Mouse (Mus musculus): ENCODE measurements at regions not wholly inside any gene's neighbourhood (a gene's known extent, or its start where the extent isn't known, plus 50 kb on each side); places are given as distances from the start of the nearest gene placed in this dataset.

GRCm38 (mm10) chr6:100945796-100946195 is 112.4 kb downstream of the Ppp4r2 start:
- TF ChIP-seq EP300 (optimal IDR thresholded peaks at IDR 0.05), result no peak
- TF ChIP-seq CTCF (IDR thresholded peaks at IDR 0.05; ENCODE audit: low read depth), result no peak
- Histone ChIP-seq H3K4me2 (replicated peaks; ENCODE audit: low read depth) (no peak overlapping the region), H3K27me3 (ENCODE audit: control insufficient read depth, insufficient read depth, low read length) (no peaks in the 10 kb centered on the region), H3K36me3 (ENCODE audit: control insufficient read depth, insufficient read depth, low read length) (no peaks in the 10 kb centered on the region), H3K4me1 (replicated peaks; ENCODE audit: control insufficient read depth, insufficient read depth) (no peaks in the 10 kb centered on the region), H3K9ac (ENCODE audit: low read length) (no peak overlapping the region), H3K27ac (replicated peaks) (no peak overlapping the region), H3K4me3 (ENCODE audit: low read depth, low read length) (no peak overlapping the region), H3K9me3 (ENCODE audit: control insufficient read depth, low read length) (no peaks in the 10 kb centered on the region)
- no peak for DNase-seq (ENCODE audit: low spot score)
- no peak for ATAC-seq (ENCODE audit: low FRiP score, low TSS enrichment)
- 84% methylated on average over 2 of the region's 2 CpGs for WGBS

GRCm38 (mm10) chr6:100948340-100948739 is 114.9 kb downstream of the Ppp4r2 start:
- H3K9ac ChIP-seq (ENCODE audit: low read length), result no peak overlapping the region
- H3K27ac ChIP-seq (replicated peaks), result no peak overlapping the region
- no peak overlapping the region for H3K4me2 ChIP-seq (replicated peaks; ENCODE audit: low read depth)
- H3K9me3 ChIP-seq (ENCODE audit: control insufficient read depth, low read length), result no peaks in the 10 kb centered on the region
- no peaks in the 10 kb centered on the region for H3K27me3 ChIP-seq (ENCODE audit: control insufficient read depth, insufficient read depth, low read length)
- WGBS, result 70% methylated on average over 7 of the region's 7 CpGs
- ATAC-seq (ENCODE audit: low FRiP score, low TSS enrichment) (no peak), DNase-seq (ENCODE audit: low spot score) (no peak)
- H3K4me1 ChIP-seq (replicated peaks; ENCODE audit: control insufficient read depth, insufficient read depth), result no peaks in the 10 kb centered on the region
- no peaks in the 10 kb centered on the region for H3K36me3 ChIP-seq (ENCODE audit: control insufficient read depth, insufficient read depth, low read length)
- no peak overlapping the region for H3K4me3 ChIP-seq (ENCODE audit: low read depth, low read length)
- no peak for TF ChIP-seq EP300 (optimal IDR thresholded peaks at IDR 0.05)
- TF ChIP-seq CTCF (IDR thresholded peaks at IDR 0.05; ENCODE audit: low read depth), result no peak

GRCm38 (mm10) chr6:100951646-100952045 is 118.2 kb downstream of the Ppp4r2 start:
- H3K9me3 ChIP-seq (ENCODE audit: control insufficient read depth, low read length), result no peaks in the 10 kb centered on the region
- H3K27me3 ChIP-seq (ENCODE audit: control insufficient read depth, insufficient read depth, low read length), result no peaks in the 10 kb centered on the region
- no peak overlapping the region for H3K27ac ChIP-seq (replicated peaks)
- 90% methylated on average over 5 of the region's 5 CpGs for WGBS
- TF ChIP-seq EP300 (optimal IDR thresholded peaks at IDR 0.05) (no peak), CTCF (IDR thresholded peaks at IDR 0.05; ENCODE audit: low read depth) (no peak)
- H3K4me3 ChIP-seq (ENCODE audit: low read depth, low read length), result no peak overlapping the region
- ATAC-seq (ENCODE audit: low FRiP score, low TSS enrichment), result no peak
- H3K4me1 ChIP-seq (replicated peaks; ENCODE audit: control insufficient read depth, insufficient read depth), result no peaks in the 10 kb centered on the region
- H3K9ac ChIP-seq (ENCODE audit: low read length), result no peak overlapping the region
- no peak overlapping the region for H3K4me2 ChIP-seq (replicated peaks; ENCODE audit: low read depth)
- no peaks in the 10 kb centered on the region for H3K36me3 ChIP-seq (ENCODE audit: control insufficient read depth, insufficient read depth, low read length)
- DNase-seq (ENCODE audit: low spot score), result no peak

- TF ChIP-seq EP300 (optimal IDR thresholded peaks at IDR 0.05), result no peak
- no peak for TF ChIP-seq CTCF (IDR thresholded peaks at IDR 0.05; ENCODE audit: low read depth)
- Histone ChIP-seq H3K4me2 (replicated peaks; ENCODE audit: low read depth) (no peak overlapping the region), H3K36me3 (ENCODE audit: control insufficient read depth, insufficient read depth, low read length) (no peaks in the 10 kb centered on the region), H3K9me3 (ENCODE audit: control insufficient read depth, low read length) (no peaks in the 10 kb centered on the region), H3K4me1 (replicated peaks; ENCODE audit: control insufficient read depth, insufficient read depth) (no peaks in the 10 kb centered on the region), H3K9ac (ENCODE audit: low read length) (no peak overlapping the region), H3K27ac (replicated peaks) (no peak overlapping the region), H3K27me3 (ENCODE audit: control insufficient read depth, insufficient read depth, low read length) (no peaks in the 10 kb centered on the region), H3K4me3 (ENCODE audit: low read depth, low read length) (no peak overlapping the region)
- DNase-seq (ENCODE audit: low spot score) (no peak), ATAC-seq (ENCODE audit: low FRiP score, low TSS enrichment) (no peak)
Observed at GRCm38 (mm10) chr6:100952470-100952869, 119.0 kb downstream of the Ppp4r2 start.

- Histone ChIP-seq H3K4me2 (replicated peaks; ENCODE audit: low read depth) (no peak overlapping the region), H3K27me3 (ENCODE audit: control insufficient read depth, insufficient read depth, low read length) (no peaks in the 10 kb centered on the region), H3K9me3 (ENCODE audit: control insufficient read depth, low read length) (no peaks in the 10 kb centered on the region), H3K4me1 (replicated peaks; ENCODE audit: control insufficient read depth, insufficient read depth) (no peaks in the 10 kb centered on the region), H3K27ac (replicated peaks) (no peak overlapping the region), H3K36me3 (ENCODE audit: control insufficient read depth, insufficient read depth, low read length) (no peaks in the 10 kb centered on the region), H3K9ac (ENCODE audit: low read length) (no peak overlapping the region), H3K4me3 (ENCODE audit: low read depth, low read length) (no peak overlapping the region)
- WGBS, result 88% methylated on average over 10 of the region's 10 CpGs
- ATAC-seq (ENCODE audit: low FRiP score, low TSS enrichment) (no peak), DNase-seq (ENCODE audit: low spot score) (no peak)
- TF ChIP-seq EP300 (optimal IDR thresholded peaks at IDR 0.05) (no peak), CTCF (IDR thresholded peaks at IDR 0.05; ENCODE audit: low read depth) (no peak)
Observed at GRCm38 (mm10) chr6:100954563-100954962, 121.1 kb downstream of the Ppp4r2 start.

GRCm38 (mm10) chr6:100966481-100966880 is 133.1 kb downstream of the Ppp4r2 start:
- TF ChIP-seq EP300 (optimal IDR thresholded peaks at IDR 0.05) (no peak), CTCF (IDR thresholded peaks at IDR 0.05; ENCODE audit: low read depth) (no peak)
- Histone ChIP-seq H3K4me1 (replicated peaks; ENCODE audit: control insufficient read depth, insufficient read depth) (no peaks in the 10 kb centered on the region), H3K4me2 (replicated peaks; ENCODE audit: low read depth) (no peak overlapping the region)

More at GRCm38 (mm10) chr6:100966481-100966880, 133.1 kb downstream of the Ppp4r2 start:
- Histone ChIP-seq H3K27ac (replicated peaks) (no peak overlapping the region), H3K4me3 (ENCODE audit: low read depth, low read length) (no peak overlapping the region), H3K9ac (ENCODE audit: low read length) (no peak overlapping the region), H3K9me3 (ENCODE audit: control insufficient read depth, low read length) (no peaks in the 10 kb centered on the region), H3K27me3 (ENCODE audit: control insufficient read depth, insufficient read depth, low read length) (no peaks in the 10 kb centered on the region), H3K36me3 (ENCODE audit: control insufficient read depth, insufficient read depth, low read length) (no peaks in the 10 kb centered on the region)
- DNase-seq (ENCODE audit: low spot score) (no peak), ATAC-seq (ENCODE audit: low FRiP score, low TSS enrichment) (no peak)
- WGBS, result 59% methylated on average over 5 of the region's 5 CpGs
